Mouse (Mus musculus): ENCODE data around the gene Slc35f6.
A peak's percentile ranks its signal among the peaks of the same experiment; 100 is the strongest.

Gene Slc35f6

GRCm38 (mm10) chr5:30621211-30621790 lies 26.4 kb upstream of the Slc35f6 start:
- no peak for DNase-seq (ENCODE audit: low spot score)

GRCm38 (mm10) chr5:30621844-30622176 lies 25.9 kb upstream of the Slc35f6 start:
- DNase-seq (ENCODE audit: low spot score): no peak

GRCm38 (mm10) chr5:30622177-30622840 lies 25.4 kb upstream of the Slc35f6 start:
- peak; percentile 29 for DNase-seq (ENCODE audit: low spot score)

- no peak for DNase-seq (ENCODE audit: low spot score)
These were observed 24.9 kb upstream of the Slc35f6 start for GRCm38 (mm10) chr5:30622841-30623185.

GRCm38 (mm10) chr5:30623380-30623779 lies 24.4 kb upstream of the Slc35f6 start:
- no peak for DNase-seq (ENCODE audit: low spot score)

- no peak for DNase-seq (ENCODE audit: low spot score)
These were observed 23.4 kb upstream of the Slc35f6 start for GRCm38 (mm10) chr5:30624311-30624710.

GRCm38 (mm10) chr5:30624908-30625307 lies 22.8 kb upstream of the Slc35f6 start:
- DNase-seq (ENCODE audit: low spot score): no peak

- DNase-seq (ENCODE audit: low spot score): no peak
These were observed 22.4 kb upstream of the Slc35f6 start for GRCm38 (mm10) chr5:30625379-30625778.

- DNase-seq (ENCODE audit: low spot score): no peak
These were observed 21.2 kb upstream of the Slc35f6 start for GRCm38 (mm10) chr5:30626331-30627105.

- DNase-seq (ENCODE audit: low spot score): no peak
These were observed 19.2 kb upstream of the Slc35f6 start for GRCm38 (mm10) chr5:30628511-30628910.

- DNase-seq (ENCODE audit: low spot score): no peak
These were observed 17.3 kb upstream of the Slc35f6 start for GRCm38 (mm10) chr5:30630401-30630800.

- DNase-seq (ENCODE audit: low spot score): no peak
These were observed 15.6 kb upstream of the Slc35f6 start for GRCm38 (mm10) chr5:30632134-30632533.

- no peak for DNase-seq (ENCODE audit: low spot score)
These were observed 10.7 kb upstream of the Slc35f6 start for GRCm38 (mm10) chr5:30636994-30637393.

GRCm38 (mm10) chr5:30638041-30638440 lies 9.7 kb upstream of the Slc35f6 start:
- peak; percentile 86 for DNase-seq (ENCODE audit: low spot score)

- no peak for DNase-seq (ENCODE audit: low spot score)
These were observed 4.1 kb upstream of the Slc35f6 start for GRCm38 (mm10) chr5:30643477-30644179.

GRCm38 (mm10) chr5:30646036-30646435 lies 1.7 kb upstream of the Slc35f6 start:
- DNase-seq (ENCODE audit: low spot score): no peak

GRCm38 (mm10) chr5:30647396-30647795 lies 337 bp upstream of the Slc35f6 start:
- DNase-seq (ENCODE audit: low spot score): no peak

GRCm38 (mm10) chr5:30649558-30649957 lies 1.8 kb downstream of the Slc35f6 start:
- no peak for DNase-seq (ENCODE audit: low spot score)

- peak; percentile 48 for DNase-seq (ENCODE audit: low spot score)
These were observed 3.0 kb downstream of the Slc35f6 start for GRCm38 (mm10) chr5:30650756-30651155.

GRCm38 (mm10) chr5:30651554-30651953 lies 3.8 kb downstream of the Slc35f6 start:
- DNase-seq (ENCODE audit: low spot score): no peak

GRCm38 (mm10) chr5:30653246-30653645 lies 5.5 kb downstream of the Slc35f6 start:
- DNase-seq (ENCODE audit: low spot score): no peak

- DNase-seq (ENCODE audit: low spot score): no peak
These were observed 7.3 kb downstream of the Slc35f6 start for GRCm38 (mm10) chr5:30655042-30655441.

Data from lung, postnatal 25 days (tissue).